Mouse (Mus musculus): ENCODE measurements around the gene Mrgpra6.

Mrgpra6 gene

GRCm38 (mm10) chr7:47204830-47205229 is at the start of gene Mrgpra6:
Mrgpra6 (minus strand) TSS chr7:47204920.
- DNase-seq (ENCODE audit: extremely low read depth, low read depth, low spot score): no peak

- DNase-seq (ENCODE audit: extremely low read depth, low read depth, low spot score): no peak
Observed at GRCm38 (mm10) chr7:47252770-47253169, 48.0 kb upstream of the Mrgpra6 start, which contains the start of gene Mrgpra9. Mrgpra9 (minus strand) TSS chr7:47252848.

DNA sequence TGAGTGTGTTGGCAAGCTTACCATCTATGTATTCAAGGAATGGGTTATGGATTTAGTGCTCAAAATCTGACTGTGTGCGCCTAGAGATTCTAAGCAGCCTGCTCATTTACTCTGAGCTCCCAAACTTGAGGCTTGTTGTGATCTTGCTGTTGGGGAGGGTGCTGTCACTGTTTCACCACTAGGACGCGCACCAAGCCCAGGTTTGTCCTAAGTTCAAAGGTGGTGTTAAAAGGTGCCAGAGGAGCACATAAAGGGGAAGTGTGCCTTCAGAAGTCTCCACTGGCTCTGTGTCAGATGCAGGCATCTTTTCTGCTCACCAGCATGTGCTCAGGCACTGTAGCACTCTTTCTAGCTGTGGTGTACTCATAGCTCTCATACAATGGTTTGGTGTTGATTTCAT is 39.9 kb upstream of the Mrgpra6 start:
- DNase-seq (ENCODE audit: extremely low read depth, low read depth, low spot score): no peak

DNA sequence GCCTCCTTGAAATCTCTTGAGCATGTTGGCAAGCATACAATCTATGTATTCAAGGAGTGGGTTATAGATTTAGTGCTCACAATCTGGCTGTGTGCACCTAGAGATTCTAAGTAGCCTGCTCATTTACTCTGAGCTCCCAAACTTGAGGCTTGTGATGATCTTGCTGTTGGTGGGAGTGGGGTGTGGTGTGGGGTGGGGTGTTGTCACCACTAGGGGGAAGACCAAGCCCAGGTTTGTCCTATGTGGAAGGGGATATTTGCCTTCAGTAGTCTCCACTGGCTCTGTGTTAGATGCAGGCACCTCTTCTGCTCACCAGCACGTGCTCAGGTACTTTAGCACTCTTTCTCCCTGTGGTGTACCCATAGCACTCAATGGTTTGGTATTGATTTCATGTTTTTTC is 9.4 kb downstream of the Mrgpra6 start:
- no peak for DNase-seq (ENCODE audit: extremely low read depth, low read depth, low spot score)

DNA sequence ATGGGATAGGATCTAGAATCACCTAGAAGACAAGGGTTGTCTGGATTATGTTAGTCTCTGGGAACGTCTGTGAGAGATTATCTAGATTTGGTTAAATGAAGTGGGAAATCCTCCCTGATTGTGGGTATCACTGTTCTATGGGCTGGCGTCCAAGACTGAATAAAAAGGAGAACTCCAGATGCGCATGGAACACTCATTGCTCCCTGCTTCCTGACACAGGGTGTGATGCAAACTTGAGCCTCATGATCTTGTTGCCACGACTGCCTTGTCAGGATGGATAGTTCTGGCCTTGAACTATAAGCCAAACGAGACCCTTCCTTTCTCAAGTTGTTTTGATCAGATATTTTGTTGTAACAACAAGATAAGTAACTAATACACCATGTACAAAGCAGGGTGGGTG is 33.9 kb downstream of the Mrgpra6 start:
- DNase-seq (ENCODE audit: extremely low read depth, low read depth, low spot score): no peak

DNA sequence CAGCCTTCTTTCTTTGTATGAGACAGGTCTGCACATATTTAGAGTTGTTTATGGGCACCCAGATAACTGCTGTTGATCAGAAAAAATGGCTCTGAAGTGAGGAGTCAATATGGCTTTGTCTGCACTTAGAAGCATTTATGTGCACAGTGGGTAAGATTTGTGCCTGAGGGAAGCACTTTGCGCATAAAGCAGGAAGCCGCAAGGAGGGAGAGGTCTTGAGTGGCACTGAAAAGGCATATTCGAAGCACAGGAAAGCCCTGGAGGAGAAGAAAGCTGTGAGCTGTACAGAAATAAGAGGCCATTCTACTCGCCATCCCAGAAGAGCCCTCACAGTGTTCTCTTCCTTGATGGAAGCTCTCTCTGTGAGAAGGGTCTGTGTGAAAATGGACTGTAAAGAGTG is 39.7 kb downstream of the Mrgpra6 start:
- DNase-seq (ENCODE audit: extremely low read depth, low read depth, low spot score): no peak

DNA sequence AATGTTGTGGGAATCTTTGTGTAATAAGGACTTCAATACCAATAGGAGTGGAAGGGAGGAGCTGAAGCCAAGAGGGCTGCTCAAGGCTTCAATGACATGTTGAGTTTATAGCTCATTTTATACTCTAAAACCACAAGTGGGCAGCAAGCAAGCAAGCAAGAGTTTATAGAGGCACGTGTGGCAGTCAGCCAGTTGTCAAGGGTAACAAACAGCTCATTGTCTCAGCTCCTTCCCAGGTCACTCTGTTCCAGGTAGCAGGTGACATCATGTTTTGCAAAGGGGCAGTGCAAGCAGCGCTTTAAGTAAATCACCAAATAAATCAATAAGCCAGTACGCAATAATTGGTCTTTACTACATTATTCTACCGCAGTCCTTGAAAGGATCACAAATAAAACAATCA is 41.5 kb downstream of the Mrgpra6 start:
- DNase-seq (ENCODE audit: extremely low read depth, low read depth, low spot score): no peak

- no peak for DNase-seq (ENCODE audit: extremely low read depth, low read depth, low spot score)
Observed at GRCm38 (mm10) chr7:47158451-47158850, 46.3 kb downstream of the Mrgpra6 start.

- no peak for DNase-seq (ENCODE audit: extremely low read depth, low read depth, low spot score)
Observed at GRCm38 (mm10) chr7:47157743-47158142, 47.0 kb downstream of the Mrgpra6 start.

- no peak for DNase-seq (ENCODE audit: extremely low read depth, low read depth, low spot score)
Observed at GRCm38 (mm10) chr7:47155849-47156248, 48.9 kb downstream of the Mrgpra6 start.

DNA sequence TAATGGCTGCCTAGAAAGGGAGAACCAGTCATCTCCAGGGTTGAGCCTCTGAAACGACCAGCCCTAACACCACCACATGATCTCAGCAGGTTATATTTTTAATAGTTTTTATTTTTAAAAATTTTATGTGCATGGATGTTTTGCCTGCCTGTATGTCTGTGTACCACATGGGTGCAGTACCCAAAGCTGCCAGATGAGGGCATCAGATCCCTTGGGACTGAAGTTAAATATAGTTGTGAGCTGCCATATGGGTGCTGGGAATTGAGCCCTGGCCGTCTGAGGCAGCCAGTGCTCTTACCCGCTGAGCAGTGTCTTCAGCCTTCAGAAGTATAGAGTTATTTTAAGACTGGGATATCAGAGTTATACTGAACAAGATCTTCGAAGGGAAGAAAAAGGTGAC is 49.3 kb downstream of the Mrgpra6 start:
- no peak for DNase-seq (ENCODE audit: extremely low read depth, low read depth, low spot score)

DNA sequence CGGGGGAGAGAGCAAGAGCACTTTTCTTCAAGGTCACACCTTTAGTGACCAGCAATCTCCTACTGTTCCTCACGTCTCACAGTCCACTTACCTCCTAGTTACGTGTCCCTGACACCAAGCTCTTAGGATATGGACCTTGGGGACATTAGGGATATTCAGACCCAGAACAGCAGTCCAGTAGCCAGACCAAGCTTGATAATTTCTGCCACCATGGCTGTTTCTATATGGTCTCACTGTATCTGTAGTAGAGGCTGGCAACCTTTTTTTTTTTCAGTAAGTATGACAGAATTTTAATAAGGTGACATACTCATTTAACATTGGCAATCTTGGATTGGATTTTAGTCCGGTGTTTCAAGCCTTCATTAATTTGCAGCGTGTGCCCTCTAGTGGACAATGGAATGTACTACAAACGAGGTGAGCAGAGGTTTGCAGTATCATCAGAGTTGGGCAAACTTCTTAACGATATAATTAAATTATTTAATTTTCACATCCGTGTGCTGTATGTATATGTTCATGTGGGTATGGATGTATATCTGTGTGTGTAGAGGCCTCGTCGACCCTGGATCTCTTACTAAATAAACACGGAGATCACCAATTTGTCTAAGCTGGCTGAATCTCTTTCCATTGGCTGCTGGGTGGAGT is 54.2 kb downstream of the Mrgpra6 start:
- DNase-seq (ENCODE audit: extremely low read depth, low read depth, low spot score): no peak

GRCm38 (mm10) chr7:47148298-47148697 is 56.4 kb downstream of the Mrgpra6 start:
- DNase-seq (ENCODE audit: extremely low read depth, low read depth, low spot score): no peak

GRCm38 (mm10) chr7:47146034-47146812 is 58.5 kb downstream of the Mrgpra6 start:
- no peak for DNase-seq (ENCODE audit: extremely low read depth, low read depth, low spot score)

GRCm38 (mm10) chr7:47144299-47144698 is 60.4 kb downstream of the Mrgpra6 start:
- no peak for DNase-seq (ENCODE audit: extremely low read depth, low read depth, low spot score)

DNA sequence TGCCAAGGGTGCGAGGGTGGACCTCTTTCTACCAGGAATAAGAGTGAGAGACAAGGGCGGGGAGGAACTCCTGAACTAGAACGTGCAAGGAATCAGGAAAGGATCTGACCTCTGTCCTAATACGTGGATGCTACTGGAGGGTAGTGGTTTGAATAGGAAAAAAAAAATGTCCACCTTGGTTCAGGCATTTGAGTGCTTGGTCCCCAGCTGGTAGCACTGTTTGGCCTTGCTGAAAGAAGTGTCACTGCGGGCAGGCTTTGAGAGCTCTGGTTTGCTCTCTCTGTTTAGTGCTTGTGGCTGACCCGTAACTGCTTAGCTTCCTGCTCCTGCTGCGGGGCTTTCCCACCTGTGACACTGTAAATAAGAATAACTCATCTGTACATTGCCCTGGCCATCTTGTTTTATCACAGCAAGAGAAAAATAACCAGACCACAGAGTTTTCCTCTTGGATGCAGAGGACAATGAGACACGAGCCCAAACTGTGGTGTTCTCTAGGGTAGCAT is 64.8 kb downstream of the Mrgpra6 start:
- no peak for DNase-seq (ENCODE audit: extremely low read depth, low read depth, low spot score)

Measured in fat pad, adult 2 months (tissue).